Mouse (Mus musculus) granulocyte monocyte progenitor cell, adult 5-6 weeks (primary cell): ENCODE measurements around the gene Mpig6b. TPM values are rescaled to one million over a fixed set of nuclear protein-coding genes. Genes with fewer than 3 reads are reported as not detected.

Experiments used
- ATAC-seq: replicated peaks from 2 replicates; pipeline ENCODE4 v1.8.0; 2016; ENCODE audit warnings: mild to moderate bottlenecking, moderate TSS enrichment, inconsistent platforms; ENCODE audit not compliant: poor library complexity, severe bottlenecking
- total RNA-seq, 2 experiments: library from RNA; stranded (forward) in 1 of 2; stranded (reverse) in 1 of 2; fragments of 200-712, 200-1000 nt in 1 of 2; fragments of >200 nt in 1 of 2; fragmentation: Nextera tagmentation in 1 of 2; gene quantifications; 2 replicates each; pipeline ENCODE4 v1.2.3; 2014 to 2017

Gene Mpig6b
- total RNA-seq, 2 experiments from 2014 or later = not detected

DNA sequence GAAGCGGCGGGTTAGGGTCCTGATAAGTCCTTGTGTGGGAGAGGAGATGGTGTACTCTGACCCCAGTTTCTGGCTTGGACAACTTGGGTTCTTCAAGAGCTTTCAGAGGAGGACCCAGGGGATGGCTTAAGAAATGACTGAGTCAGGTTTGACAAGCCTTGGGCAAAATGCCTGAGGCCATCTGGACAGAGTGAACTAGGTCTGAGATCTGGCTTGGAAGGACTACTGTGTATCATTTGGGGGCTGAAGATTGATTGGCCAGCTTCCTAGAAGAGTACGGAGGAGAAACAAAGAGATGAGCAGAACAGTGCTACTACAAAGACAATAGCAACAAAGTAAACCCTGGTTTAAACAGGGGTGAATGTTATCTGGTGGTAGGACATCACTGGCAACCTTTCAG lies 2.5 kb downstream of the Mpig6b start:
- ATAC-seq = no peak

DNA sequence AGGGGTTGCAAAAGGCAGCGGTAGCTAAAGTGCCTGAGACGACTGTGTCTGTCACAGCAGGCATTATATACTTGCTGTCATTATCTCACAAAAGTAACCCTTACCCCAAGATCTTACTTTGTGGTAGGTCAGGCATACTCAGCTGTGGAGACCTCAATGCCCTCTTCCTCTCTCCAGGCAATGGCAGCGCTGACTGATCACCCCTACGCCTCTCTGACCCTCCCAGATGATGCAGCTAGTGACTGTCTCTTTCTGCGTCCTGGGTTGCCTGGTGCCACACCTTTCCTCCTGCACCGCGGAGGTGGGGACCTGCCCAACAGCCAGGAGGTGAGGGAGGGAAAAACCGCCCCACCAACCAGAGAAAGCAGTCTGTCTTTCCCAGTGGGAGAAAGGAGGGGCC lies 4.7 kb downstream of the Mpig6b start:
- no peak for ATAC-seq

DNA sequence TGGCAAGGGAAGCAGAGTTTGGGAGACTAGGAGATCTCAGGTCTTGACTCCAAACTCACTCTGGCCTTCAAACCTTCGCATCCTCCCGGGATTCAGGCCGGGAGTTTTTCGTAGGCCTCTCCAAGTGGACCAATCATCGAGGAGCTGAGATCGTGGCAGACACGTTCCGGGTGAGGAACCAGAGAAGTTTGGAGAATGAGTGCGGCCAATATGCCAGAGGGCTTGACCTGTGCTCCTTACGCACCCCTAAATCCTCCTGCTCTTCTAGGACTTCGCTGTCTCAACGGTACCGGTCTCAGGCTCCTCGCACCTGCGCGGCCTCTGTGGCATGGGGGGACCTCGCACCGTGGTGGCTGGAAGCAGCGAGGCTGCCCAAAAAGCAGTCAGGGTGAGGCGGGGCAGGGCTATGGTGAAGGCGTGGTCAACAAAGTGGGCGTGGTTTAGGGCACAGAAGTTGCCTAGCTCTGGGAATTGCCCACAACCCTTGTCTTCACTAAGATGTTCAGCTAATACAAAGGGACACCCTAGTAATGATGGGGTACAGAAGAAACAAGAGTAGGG lies 5.2 kb downstream of the Mpig6b start:
- ATAC-seq = no peak

DNA sequence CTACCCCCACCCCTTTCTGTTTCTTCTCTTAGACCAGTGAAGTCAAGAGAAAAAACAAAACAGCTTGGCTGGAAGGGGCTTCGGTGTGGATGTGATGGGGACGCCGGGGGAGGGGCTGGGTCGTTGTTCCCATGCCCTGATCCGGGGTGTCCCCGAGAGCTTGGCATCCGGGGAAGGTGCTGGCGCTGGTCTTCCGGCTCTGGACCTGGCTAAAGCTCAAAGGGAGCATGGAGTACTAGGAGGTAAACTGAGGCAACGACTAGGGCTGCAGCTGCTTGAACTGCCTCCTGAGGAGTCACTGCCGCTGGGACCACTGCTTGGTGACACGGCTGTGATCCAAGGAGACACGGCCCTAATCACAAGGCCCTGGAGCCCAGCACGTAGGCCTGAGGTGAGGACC lies 5.9 kb downstream of the Mpig6b start:
- no peak for ATAC-seq

DNA sequence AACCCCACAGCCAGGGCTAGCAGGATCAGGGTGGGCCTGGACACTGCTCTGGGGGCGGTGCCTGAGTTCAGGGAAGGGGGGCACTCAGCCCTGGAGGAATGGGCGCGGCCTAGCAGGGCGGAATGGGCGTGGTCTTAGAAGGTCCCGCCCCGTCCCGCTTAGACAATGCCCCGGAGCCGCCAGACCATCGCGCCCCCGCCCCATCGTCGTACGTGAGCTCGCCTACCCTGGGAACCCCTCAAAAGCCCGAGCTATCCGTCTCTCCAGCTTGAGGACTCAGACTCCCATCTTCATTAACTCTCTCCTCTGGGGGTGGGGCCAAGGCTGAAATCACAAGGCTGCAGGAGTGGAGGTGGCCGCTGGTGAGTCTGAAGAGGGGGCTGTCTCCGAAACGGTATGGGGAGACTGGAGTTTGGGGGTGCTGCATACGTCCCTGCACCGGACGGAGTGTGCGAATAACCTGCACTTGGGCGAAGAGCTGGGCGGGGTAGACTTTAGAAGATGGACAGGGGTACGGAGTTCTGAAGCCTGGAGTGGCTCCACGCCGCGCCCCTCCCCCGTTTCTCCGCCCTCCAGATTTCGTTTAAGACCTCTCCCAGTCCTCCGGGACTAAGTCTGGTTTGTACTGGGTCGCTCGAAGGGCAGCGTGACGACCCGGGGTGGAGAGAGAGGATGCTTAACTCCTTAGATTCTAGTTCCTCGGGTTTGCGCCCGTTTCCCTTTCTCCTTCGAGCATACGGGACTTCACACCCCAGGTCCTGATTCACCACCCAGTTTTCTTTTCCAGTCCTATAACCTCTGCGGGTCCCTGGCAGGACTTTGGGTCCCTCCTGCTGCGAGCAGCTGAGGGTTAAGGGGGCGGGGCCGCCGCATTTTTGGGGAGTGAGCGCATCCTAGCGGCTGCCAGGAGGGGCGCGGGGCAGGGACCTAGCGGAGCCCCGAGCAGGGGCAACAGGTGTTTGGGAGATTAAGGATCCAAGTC lies 6.8 kb downstream of the Mpig6b start, which contains the start of gene Ddah2:
Gene Ddah2 (plus strand): TSS at position 125 of the 982 bp plus-strand sequence.
- ATAC-seq = peak; percentile 83

DNA sequence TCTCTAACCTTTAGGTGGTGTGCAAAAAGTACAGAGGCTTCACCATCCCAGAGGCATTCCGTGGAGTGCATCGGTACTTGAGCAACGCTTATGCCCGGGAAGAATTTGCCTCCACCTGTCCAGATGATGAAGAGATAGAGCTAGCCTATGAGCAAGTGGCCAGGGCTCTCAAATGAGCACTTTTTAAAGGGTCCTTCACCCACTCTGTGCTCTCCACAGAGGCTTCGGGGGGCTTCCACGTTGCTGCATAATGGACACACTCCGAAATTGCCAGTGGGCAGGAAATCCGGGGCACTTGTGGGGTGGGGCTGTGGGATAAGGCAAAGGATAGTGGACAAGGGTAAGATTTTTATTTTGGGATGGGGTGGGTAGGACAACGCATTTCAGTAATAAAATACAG lies 7.7 kb downstream of the Mpig6b start:
- ATAC-seq = no peak

DNA sequence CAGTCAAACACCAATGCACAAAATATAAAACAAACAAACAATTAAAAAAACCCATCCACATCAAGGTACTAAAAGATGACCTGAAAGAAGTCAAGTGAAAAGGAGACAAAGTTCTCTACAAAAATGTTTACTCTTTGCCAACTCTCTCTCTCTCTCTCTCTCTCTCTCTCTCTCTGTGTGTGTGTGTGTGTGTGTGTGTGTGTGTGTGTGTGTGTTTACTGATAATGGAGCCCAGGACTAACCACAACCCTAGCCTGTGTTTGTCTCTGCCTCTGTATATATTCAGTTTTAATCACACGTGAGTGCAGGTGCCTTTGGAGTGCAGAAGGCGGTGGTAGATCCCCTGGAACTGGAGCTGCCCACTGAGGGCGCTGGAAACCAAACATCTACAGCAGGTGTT lies 8.9 kb downstream of the Mpig6b start:
- ATAC-seq = no peak

DNA sequence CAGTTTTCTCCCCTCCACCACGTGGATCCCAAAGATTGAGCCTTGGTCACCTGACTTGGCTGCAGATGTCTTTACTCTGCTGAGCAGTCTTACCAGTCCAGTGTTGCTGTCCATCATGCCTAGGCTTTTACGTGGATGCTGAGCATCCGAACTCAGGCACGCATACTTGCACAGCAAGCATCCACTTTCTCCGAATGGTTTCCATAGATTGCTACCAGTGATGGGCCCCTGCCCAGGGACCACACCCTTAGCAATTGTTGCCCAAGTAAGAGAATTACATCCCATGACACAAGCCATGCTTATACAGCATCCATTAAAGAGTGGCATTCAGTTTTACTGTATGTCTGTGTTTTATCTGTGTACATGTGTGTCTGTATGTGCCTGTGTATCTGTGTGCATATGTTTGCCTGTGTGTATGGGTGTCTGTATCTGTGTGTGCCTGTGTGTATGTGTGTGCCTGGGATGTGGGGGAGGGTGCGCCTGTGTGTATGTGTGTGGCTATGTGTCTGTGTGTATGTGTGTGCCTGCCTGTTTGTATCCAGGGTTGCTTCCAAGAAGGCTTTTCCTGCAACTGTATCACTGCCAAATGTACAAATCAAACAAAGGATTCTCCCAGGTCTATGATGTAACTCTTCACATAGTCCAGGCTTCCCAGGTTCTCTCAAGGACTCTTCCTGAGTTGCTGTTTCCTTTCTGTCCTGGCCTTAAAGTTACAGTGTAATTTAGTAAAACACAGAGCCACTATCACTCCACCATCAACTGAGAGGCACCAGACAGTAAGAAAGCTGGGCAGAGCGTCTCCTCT lies 10.1 kb downstream of the Mpig6b start:
- ATAC-seq = no peak

DNA sequence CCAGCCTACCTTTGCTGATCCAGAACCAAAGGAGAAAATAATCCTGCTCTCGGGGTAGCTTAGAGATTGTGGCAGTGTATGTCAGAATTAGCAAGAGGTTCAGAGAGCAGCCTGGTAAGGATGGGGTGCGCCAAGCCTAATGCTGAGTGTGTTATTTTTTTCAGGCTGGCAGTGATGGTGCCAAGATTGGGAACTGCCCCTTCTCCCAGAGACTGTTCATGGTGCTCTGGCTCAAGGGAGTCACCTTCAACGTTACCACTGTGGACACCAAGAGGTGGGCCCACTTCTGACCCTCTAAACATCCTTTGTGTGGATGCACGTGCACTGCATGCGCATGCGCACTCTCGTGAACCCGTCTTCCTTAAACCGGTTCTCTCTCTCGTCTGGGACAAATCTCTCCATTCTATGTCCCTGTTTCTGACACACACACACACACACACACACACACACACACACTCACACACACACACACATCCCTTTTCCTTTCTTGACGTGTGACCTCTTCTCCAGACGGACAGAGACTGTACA lies 13.6 kb downstream of the Mpig6b start:
- ATAC-seq = no peak

DNA sequence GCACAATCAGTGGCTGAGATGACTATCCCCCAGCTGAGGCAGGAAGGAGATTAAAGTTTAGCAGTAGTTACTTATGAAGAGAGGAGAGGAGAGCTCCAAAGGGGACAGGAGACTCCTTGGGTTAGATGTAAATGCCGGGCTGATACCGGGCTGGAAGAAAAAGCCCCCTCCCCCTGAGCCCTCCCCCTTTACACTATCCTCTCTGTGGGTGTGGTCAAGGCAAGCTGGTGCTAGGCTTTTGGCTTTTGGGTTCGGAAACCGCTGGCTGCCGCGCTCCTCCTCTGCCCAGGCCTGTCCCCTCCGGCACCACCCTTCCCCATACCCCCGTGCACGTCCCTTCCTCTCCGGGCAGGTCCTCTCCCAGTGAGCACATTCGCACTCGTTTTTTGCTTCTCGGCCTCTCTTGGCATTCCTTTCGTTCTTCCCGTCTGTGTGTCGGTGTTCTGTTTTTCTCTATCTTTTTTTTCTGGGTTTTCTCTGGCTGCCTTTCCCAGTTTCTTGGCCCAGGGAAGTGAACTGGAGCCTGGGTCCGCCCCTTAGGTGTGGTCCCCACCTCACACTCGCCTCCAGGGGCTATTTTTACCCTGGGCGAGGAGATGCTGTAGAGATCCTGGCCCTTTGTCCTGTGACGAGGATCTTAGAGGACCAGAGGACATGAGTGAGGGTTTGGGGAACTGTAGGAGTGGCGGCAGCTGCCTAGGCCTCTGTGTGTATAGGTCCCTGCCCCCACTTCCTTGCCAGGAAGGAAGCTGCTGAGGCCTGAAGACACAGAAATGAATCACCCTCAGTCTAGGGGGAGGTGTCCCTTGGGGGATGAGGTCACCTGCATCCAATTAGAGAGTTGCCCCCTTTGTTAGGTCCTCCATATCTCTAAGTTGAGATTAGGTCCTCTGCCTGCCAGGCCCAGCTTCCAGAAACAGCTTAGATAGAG lies 14.6 kb downstream of the Mpig6b start:
- peak; percentile 66 for ATAC-seq

DNA sequence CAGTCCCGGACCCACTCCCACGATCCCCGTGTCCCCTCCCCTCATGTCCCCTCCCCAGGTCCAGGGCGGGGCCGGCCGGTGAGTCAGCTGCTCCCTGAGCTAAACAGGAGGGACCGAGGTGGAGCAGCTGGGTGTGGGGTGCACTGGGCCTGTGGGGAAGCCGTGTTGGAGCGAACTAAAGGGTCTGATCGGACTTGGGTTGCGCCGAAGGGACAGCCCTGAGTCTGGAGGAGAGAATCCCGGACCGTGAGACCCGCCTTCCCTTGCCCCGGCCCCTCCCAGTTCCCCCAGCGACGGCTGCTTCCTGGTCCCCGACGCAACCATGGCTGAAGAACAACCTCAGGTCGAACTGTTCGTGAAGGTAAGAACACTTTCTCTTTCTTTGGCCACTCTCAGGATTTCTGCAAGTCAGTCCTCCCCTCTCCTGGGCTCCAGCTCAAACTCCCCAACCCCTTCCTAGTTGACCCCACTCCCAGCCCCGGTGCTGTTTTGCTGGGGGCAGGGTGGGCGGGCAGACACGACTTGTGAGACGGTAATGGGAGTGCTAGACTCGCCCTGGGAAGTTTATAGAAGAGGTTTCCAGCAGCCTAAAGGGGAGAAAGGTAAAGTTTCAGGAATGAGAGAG lies 15.7 kb downstream of the Mpig6b start:
- peak; percentile 18 for ATAC-seq

DNA sequence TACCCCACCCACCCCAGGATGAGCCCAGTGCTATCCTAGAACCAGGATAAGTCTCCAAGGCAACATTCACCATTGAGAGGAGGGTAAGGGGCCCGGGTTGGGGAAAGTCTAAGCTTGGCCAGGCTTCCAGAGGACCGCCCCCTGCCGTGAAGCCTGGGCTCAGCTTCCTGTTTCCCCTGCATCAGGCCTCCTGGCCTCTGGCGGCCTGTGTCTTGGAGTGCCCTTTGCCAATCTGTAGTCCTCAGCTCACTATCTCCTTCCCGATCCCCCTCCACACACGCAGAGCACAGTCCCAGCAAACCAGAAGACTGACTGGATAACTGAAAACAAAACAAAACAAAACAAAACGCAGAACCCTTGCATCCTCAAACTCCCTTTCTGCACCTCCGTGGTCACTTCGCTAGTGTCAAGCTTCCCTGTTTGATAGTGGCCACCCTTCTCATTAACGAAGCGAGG lies 16.4 kb downstream of the Mpig6b start, which contains the start of gene Clic1:
Gene Clic1 (plus strand): TSS at position 406 of the 456 bp plus-strand sequence.
- ATAC-seq = peak; percentile 15; the same call in 1 of the 2 replicates

DNA sequence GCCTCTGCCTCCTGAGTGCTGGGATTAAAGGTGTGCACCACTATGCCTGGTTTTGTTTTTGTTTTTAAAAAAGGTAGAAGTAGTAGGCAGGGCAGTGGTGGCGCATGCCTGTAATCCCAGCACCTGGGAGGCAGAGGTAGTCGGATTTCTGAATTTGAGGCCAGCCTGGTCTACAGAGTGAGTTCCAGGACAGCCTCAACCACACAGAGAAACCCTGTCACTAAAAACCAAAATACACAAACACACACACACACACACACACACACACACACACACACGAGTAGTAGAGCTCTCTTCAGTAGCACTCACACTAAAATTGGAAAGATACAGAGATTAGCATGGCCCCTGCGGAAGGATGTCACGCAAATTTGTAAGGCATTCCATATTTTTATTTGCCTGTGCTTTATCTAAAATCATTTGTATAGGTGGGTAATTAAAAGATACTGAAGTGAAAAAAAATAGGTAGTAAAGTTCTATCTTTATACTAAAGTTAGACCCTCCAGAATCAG lies 17.0 kb downstream of the Mpig6b start:
- ATAC-seq = no peak

DNA sequence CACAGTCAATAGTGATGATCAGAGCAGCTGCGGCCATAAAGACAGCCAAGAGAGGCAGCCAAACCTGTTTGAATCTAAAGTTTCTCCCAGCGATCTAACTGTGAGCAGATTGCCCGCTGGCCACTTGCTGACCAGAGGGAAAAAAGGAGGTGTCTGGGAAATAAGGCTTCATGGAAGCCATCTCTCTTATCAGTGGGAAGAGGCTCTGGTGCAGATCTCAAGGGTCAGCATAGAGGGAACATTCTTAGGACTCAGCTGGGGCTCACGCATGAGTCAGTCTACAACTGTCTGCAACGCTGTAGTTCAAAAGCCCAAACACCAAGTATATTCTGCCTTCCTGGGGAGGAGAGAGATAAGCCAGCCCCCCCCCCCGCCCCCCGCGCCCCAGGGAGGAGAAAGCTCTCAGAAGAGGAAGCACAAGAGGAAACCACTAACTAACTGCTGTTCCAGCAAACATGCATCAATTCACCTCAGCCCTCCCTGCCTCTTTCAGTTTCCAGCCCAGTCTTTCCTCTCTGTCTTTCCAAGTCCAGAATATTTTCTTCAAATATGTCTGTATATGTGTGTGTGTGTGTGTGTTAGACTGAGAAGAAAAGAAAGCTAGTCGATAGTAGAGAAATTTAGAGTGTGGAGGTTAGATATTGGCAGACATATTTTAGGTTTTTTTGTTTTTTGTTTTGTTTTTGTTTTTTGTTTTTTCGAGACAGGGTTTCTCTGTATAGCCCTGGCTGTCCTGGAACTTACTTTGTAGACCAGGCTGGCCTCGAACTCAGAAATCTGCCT lies 17.6 kb downstream of the Mpig6b start:
- 0 out of 2 replicates have a peak, but pooled peaks have one; percentile 5 for ATAC-seq

DNA sequence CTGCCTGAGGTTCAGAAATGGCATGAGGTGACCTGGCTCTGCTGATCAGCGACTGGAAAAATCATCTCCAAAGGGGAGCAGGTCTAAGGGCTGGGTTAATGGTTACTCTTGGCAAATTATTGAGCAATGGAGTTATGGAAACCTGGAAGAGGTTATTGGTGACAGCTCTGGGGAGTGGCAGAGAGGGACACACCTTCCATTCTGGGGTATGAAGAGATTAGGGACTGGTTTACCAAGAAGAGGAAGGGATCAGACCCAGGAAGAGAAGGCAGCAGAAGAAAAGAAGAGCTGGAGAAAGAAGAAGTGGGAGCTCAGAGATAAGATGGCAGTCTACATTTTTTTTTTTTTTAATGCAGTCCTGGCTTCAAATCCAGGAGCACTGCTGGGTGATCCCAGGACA lies 18.3 kb downstream of the Mpig6b start:
- ATAC-seq = peak; percentile 7; the same call in 1 of the 2 replicates

DNA sequence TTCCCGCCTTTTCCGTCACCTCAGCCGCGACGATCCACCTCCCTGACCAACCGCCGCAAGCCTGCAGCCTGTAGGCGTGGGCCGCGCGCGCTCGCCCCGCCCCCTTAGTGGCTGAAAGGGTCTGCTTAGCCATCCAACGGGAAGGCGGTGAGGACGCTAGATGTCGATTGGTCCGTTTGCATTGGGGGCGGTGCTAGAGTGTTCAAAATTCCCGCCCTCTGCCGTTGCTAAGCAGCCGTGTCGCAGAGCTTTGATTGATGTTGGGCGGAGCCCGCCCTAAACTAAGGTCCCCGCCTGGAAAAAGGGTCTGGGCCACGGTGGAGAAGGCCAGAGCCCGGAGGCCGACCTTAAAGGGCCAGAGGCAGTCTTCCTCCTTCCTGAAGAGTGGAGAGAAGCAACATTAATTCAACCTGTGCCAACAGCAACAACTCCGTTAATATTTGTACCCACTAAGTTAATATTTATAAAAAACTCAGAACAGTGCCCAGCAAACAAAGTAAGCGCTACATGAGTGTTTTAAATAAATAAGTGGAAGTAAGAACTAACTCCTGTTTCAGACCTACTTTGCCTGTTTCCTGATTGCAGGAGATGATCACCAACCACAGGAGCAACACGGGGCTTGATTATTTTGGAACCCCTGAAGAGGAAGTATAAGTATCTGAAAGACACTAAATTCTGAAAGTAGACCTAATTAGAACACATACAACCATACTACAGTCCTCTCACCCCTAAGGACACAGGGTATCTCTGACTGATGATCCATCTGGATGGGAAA lies 19.1 kb downstream of the Mpig6b start, which contains the start of gene Msh5:
Gene Msh5 (minus strand): TSS at position 65 of the 775 bp plus-strand sequence.
- peak; percentile 72 for ATAC-seq
